Comparison of ENCODE assay signal across 9 mouse cellular contexts in genomic region chr9:44508721-44509486, GRCm38 (mm10). TPM values are rescaled to one million over a fixed set of nuclear protein-coding genes. Genes with fewer than 3 reads are reported as not detected.
A peak's percentile ranks its signal among the peaks of the same experiment; 100 is the strongest.
DNase-seq lines count a peak whose midpoint lies in the region; ATAC-seq and TF ChIP-seq lines count a peak whose summit lies in the region.
"Had no signal": no experiment of that assay in that cellular context is flagged by ENCODE, and none has a peak within 500 bp of the region (broad histone marks: within the 10 kb centered on the region; RNA-seq: fewer than 3 reads in every experiment).

No protein-coding gene starts in this region.

- H3K4me2 ChIP-seq in heart, embryonic 13.5 days = peak overlapping the region; percentile 73
- H3K4me2 ChIP-seq in liver, embryonic 11.5 days = peak overlapping the region; percentile 77

- WGBS in heart, embryonic 13.5 days = 70% methylated on average over 19 of the region's 19 CpGs
- WGBS in liver, embryonic 11.5 days = 82% methylated on average over 19 of the region's 19 CpGs

- peaks cover 54% of the 10 kb centered on the region for H3K36me3 ChIP-seq in heart, embryonic 13.5 days
- peaks cover 13% of the 10 kb centered on the region; the same call in 1 of the 2 replicates for H3K36me3 ChIP-seq in liver, embryonic 11.5 days (ENCODE audit: control insufficient read depth, insufficient read depth, low read length)

- peaks cover 64% of the 10 kb centered on the region for H3K4me1 ChIP-seq in heart, embryonic 13.5 days
- peaks cover 20% of the 10 kb centered on the region for H3K4me1 ChIP-seq in liver, embryonic 11.5 days (replicated peaks; ENCODE audit: control insufficient read depth, insufficient read depth, low read length)

- peak overlapping the region; percentile 69 for H3K27ac ChIP-seq in layer of hippocampus, adult 2 months
- H3K27ac ChIP-seq in heart, embryonic 13.5 days (replicated peaks) = peak overlapping the region; percentile 80
- H3K27ac ChIP-seq in liver, embryonic 11.5 days (ENCODE audit: low read depth, low read length) = no peak overlapping the region

- H3K9me3 ChIP-seq in heart, embryonic 13.5 days = no peaks in the 10 kb centered on the region
- no peaks in the 10 kb centered on the region for H3K9me3 ChIP-seq in liver, embryonic 11.5 days (ENCODE audit: control insufficient read depth, low read length)

- H3K27me3 ChIP-seq in heart, embryonic 13.5 days (replicated peaks) = no peaks in the 10 kb centered on the region
- H3K27me3 ChIP-seq in liver, embryonic 11.5 days (replicated peaks; ENCODE audit: control insufficient read depth, insufficient read depth, low read length) = no peaks in the 10 kb centered on the region

- H3K4me3 ChIP-seq in layer of hippocampus, adult 2 months = no peak overlapping the region
- peak overlapping the region; percentile 51 for H3K4me3 ChIP-seq in heart, embryonic 13.5 days
- peak overlapping the region; percentile 53 for H3K4me3 ChIP-seq in liver, embryonic 11.5 days (ENCODE audit: low read depth, low read length)

- no peak for DNase-seq in layer of hippocampus, adult 2 months (ENCODE audit: low spot score in 2 of 2)
- DNase-seq in layer of hippocampus, adult 11-12 months (ENCODE audit: low spot score) = no peak
- peak; percentile 36 to 46 for DNase-seq in cerebellum, postnatal 14 days
- no peak for DNase-seq in liver, embryonic 11.5 days (ENCODE audit: low spot score)
- no peak for DNase-seq in gastrocnemius, adult 8-10 months (ENCODE audit: low spot score in 2 of 2)

- peak overlapping the region; percentile 83 for H3K9ac ChIP-seq in heart, embryonic 13.5 days
- H3K9ac ChIP-seq in liver, embryonic 11.5 days (ENCODE audit: low read depth, low read length) = peak overlapping the region; percentile 58

- TF ChIP-seq CTCF in layer of hippocampus, adult 2 months (conservative IDR thresholded peaks at IDR 0.05) = no peak

- ATAC-seq in heart, embryonic 13.5 days (ENCODE audit: extremely low read depth, insufficient number of reproducible peaks, low FRiP score, low TSS enrichment) = no peak
- ATAC-seq in liver, embryonic 11.5 days (replicated peaks; ENCODE audit: low FRiP score) = no peak
- ATAC-seq in inflammation-experienced regulatory T-cells, adult 6 months = no peak
- ATAC-seq in megakaryocyte, adult 5-6 weeks (ENCODE audit: poor library complexity, severe bottlenecking) = no peak

RNA-seq across cellular contexts. Expression of gene Bcl9l, which starts 26.3 kb away (rescaled TPM):
- total RNA-seq in layer of hippocampus, adult 2 months (2021) = 10 to 100 TPM; 68.4 to 76.9 TPM
- 7.3 and 9.4 TPM in 2 replicates for polyA plus RNA-seq in heart, embryonic 13.5 days (2015; fragmentation: Nextera tagmentation; extraction: Ambion mirVana)
- 4.1 and 5.0 TPM in 2 replicates for polyA plus RNA-seq in liver, embryonic 11.5 days (2014; fragmentation: Nextera tagmentation; extraction: Ambion mirVana)
- polyA plus RNA-seq in inflammation-experienced regulatory T-cells, adult 6 months (2017; shearing (Covaris generic)) = 10 to 100 TPM; 11.1 to 12.4 (median 12.2) TPM
- 10 to 100 TPM; 36.4 to 43.8 (median 41.7) TPM for total RNA-seq in gastrocnemius, adult 8-10 months (2022)
- 6.0 TPM in 2 replicates for total RNA-seq in megakaryocyte, adult 5-6 weeks (2015)
- total RNA-seq in megakaryocyte, adult 5-6 weeks (2017) = 2.6 and 3.0 TPM in 2 replicates

RNA-seq across cellular contexts. Expression of gene Cxcr5, which starts 52.8 kb away (rescaled TPM):
- not detected for total RNA-seq in layer of hippocampus, adult 2 months (2021)
- not detected in 2 replicates for polyA plus RNA-seq in heart, embryonic 13.5 days (2015; fragmentation: Nextera tagmentation; extraction: Ambion mirVana)
- polyA plus RNA-seq in liver, embryonic 11.5 days (2014; fragmentation: Nextera tagmentation; extraction: Ambion mirVana) = 0.47 TPM in 1 of 2 replicates, not detected in the other
- polyA plus RNA-seq in inflammation-experienced regulatory T-cells, adult 6 months (2017; shearing (Covaris generic)) = 100 to 1,000 TPM in 2 of 3 experiments, 10 to 100 TPM in 1; 62.4 to 131 (median 115) TPM
- total RNA-seq in gastrocnemius, adult 8-10 months (2022) = not detected
- not detected in 2 replicates for total RNA-seq in megakaryocyte, adult 5-6 weeks (2015)
- total RNA-seq in megakaryocyte, adult 5-6 weeks (2017) = not detected in 2 replicates

RNA-seq across cellular contexts. Expression of gene Upk2, which starts 54.1 kb away (rescaled TPM):
- total RNA-seq in layer of hippocampus, adult 2 months (2021) = not detected
- polyA plus RNA-seq in heart, embryonic 13.5 days (2015; fragmentation: Nextera tagmentation; extraction: Ambion mirVana) = not detected in 2 replicates
- not detected in 2 replicates for polyA plus RNA-seq in liver, embryonic 11.5 days (2014; fragmentation: Nextera tagmentation; extraction: Ambion mirVana)
- polyA plus RNA-seq in inflammation-experienced regulatory T-cells, adult 6 months (2017; shearing (Covaris generic)) = not detected
- under 1 TPM in 2 of 4 experiments, not detected in 2; 0.29 to 0.54 TPM for total RNA-seq in gastrocnemius, adult 8-10 months (2022)
- not detected in 2 replicates for total RNA-seq in megakaryocyte, adult 5-6 weeks (2015)
- not detected in 2 replicates for total RNA-seq in megakaryocyte, adult 5-6 weeks (2017)
- total RNA-seq: heart, postnatal 14 days had no signal

Comparison
In these comparisons a context has a peak if more than half of its experiments do, and no peak if none do; other contexts are left out.
1. DNase-seq: peak in cerebellum, postnatal 14 days (2 of 2); none in layer of hippocampus, adult 2 months (0 of 2), layer of hippocampus, adult 11-12 months (single experiment), liver, embryonic 11.5 days (single experiment) and gastrocnemius, adult 8-10 months (0 of 2).
2. RNA of gene Bcl9l, which starts 26.3 kb away (total RNA-seq): 68.4 to 76.9 TPM in layer of hippocampus, adult 2 months and 36.4 to 43.8 TPM in gastrocnemius, adult 8-10 months; 2.6 to 6.0 TPM in megakaryocyte, adult 5-6 weeks; every median in the first group is over 4 times any median in the second.